Mouse (Mus musculus): ENCODE measurements at regions not wholly inside any gene's neighbourhood (a gene's known extent, or its start where the extent isn't known, plus 50 kb on each side); places are given as distances from the start of the nearest gene placed in this dataset.

DNA sequence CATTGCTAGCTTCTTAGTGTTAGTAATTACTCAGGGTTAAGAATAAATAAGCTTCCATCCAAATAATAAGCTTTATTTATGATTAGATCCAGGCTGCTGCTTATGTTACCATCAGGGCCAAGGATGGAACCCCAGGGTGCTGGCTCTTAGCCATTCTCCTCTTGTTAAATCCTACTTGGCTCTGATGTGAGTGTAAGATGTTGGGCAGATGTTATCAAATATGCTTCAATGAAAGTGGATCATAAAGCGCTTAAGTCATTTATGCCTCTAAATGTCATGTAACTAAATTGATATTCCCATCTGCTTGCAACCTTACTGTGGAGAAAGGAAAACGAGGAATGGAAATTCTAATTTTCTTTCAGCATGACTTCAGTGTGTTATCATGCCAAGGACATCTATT lies 426.4 kb upstream of the Lrrc4c start:
- DNase-seq (ENCODE audit: low spot score in 2 of 2), result peak in 1 of 2 experiments; percentile 43

- no peak for DNase-seq (ENCODE audit: low spot score in 2 of 2)
These were observed 412.9 kb upstream of the Lrrc4c start for GRCm38 (mm10) chr2:95905026-95905425.

- no peak for DNase-seq (ENCODE audit: low spot score in 2 of 2)
These were observed 408.2 kb upstream of the Lrrc4c start for GRCm38 (mm10) chr2:95909758-95910157.

DNA sequence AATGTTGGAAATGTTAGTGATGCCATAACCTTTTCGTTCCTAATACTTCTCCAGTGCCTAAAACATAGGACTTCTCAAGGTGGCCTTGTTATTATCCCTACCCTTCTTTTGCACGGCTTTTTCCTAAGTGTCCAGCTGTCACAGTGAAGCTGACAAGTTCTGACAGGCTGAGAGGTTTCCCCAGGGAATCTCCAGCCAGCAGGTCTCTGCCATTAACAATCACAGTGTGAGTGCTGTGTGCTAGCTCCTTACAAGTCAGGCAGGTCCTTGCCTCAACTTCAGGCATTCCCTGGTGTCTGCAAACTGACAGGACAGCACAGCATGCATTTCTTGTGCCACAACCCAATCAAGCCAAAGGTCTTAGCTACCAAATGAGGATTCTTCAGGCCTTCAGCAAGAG lies 407.8 kb upstream of the Lrrc4c start:
- DNase-seq (ENCODE audit: low spot score in 2 of 2), result no peak
